Mouse (Mus musculus) kidney, postnatal 36 days (tissue): ENCODE data around the gene Tmco4.
"Not testable (repeated sequence)": the region's sequence is repeated elsewhere in the genome, so short reads cannot be mapped to it uniquely, and the experiment has no call there.

Source experiments
- DNase-seq, 2 experiments: peaks; one replicate each; pipeline ENCODE4 v3.0.0; 2021 to 2022; ENCODE audit warnings: mixed read lengths in 2 of 2

Tmco4 gene

GRCm38 (mm10) chr4:138974540-138974939 lies 1.9 kb downstream of the Tmco4 start:
- DNase-seq = not testable (repeated sequence)

DNA sequence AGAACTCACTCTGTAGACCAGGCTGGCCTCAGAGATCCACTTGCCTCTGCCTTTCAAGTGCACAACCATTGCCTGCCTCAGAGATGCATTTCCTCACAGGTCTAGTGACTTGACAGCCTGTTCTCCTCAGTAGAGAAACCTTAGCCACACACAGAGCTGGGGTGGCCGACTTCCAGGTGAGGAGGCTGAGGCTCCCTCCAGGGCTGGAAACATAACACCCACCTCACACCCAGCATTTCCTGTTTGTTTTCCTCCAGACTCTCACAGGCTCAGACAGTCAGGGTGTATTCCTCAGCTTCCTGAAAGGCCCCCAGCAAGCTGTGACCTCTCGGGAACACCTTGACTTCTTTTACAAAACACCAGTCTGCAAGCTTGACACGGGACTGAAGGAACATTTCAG lies 2.5 kb downstream of the Tmco4 start:
- peak in 1 of 2 experiments; percentile 49 for DNase-seq

GRCm38 (mm10) chr4:138976046-138976445 lies 3.4 kb downstream of the Tmco4 start:
- peak; percentile 81 to 90 for DNase-seq

DNA sequence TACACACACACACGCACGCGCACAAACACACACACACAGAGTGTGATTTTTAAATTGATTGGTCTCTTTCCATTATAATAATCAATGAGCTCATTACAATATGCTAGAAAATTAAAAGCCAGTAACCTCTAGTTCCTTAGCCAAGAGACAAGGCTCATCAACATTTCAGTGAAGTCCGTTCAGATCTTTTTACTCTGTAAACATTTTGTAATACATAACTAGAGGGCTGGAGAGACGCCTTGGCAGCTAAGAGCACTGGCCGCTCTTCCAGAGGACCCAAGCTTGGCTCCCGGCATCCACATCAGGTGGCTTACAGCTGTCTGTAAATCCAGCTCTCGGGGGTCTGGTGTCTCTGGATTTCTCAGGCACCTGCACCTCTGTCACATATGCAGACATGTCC lies 7.3 kb downstream of the Tmco4 start:
- no peak for DNase-seq

DNA sequence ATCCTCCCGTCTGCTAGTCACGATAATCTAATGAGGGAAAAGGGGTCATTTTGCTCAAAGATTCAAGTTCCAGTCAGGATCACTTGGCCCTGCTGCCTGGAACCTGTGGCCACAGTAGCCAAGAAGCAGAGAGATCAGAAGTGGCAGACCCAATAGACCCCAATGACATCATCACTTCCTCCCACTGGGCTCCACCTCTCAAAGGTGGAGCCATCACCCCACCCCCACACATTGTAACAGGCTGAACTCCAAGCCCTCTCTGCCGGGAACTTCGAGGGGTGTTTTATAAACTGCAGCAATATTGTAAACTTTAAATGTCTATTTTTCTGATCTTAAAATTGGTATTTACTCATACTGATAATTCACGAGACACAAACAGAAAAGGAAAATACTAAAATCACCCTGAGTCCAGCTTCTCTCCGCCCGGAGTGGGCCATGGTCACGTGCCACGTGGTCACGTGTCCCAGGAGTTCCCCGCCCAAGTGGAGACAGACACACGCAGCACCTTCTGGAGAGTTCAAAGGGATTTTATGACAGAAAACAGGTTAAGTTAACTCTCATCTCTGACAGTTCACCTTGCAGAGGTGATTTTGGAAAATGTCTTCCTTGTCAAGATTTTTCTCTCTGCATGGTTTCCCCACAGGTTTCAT lies 8.2 kb downstream of the Tmco4 start:
- DNase-seq = peak in 1 of 2 experiments; percentile 64

GRCm38 (mm10) chr4:138983422-138983821 lies 10.7 kb downstream of the Tmco4 start:
- DNase-seq = no peak

- no peak for DNase-seq
Observed at GRCm38 (mm10) chr4:138984744-138985143, 12.1 kb downstream of the Tmco4 start.

DNA sequence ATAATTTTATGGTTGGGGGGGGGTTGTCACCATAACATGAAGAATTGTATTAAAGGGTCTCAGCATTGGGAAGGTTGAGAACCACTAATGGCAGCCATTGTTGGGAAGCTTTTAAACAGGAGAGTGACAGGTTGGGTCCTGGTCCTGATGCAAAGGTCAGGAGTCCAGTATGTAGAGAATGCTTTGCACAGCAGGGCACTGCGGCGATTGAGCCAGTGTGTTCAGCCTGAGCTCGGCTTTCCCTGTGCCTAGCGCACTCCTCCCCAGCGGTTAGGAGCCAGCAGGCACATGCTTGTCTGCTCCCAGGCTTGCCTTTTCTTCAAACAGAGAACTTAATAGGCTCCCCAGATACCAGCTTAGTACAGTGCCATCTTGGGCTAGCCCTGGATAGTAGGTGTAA lies 13.6 kb downstream of the Tmco4 start:
- DNase-seq = no peak

DNA sequence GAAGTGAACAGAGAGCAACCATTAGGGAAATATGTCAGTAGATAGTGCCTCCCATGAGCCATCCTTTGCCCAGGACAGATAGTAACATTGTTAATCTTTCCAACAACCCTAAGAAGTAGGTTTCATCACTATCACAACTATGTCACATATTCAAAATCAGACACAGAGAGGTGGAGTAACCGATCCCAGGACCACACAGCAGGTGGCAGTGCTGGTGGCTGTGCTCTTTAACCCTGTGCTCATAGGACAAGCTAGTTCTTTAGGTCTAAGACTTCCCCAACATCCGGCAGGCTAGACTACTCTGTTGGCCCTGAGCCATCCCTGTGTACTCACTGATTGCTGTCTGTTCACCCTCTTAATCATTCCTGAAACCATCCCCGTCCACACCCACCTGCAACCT lies 21.7 kb downstream of the Tmco4 start:
- no peak for DNase-seq

DNA sequence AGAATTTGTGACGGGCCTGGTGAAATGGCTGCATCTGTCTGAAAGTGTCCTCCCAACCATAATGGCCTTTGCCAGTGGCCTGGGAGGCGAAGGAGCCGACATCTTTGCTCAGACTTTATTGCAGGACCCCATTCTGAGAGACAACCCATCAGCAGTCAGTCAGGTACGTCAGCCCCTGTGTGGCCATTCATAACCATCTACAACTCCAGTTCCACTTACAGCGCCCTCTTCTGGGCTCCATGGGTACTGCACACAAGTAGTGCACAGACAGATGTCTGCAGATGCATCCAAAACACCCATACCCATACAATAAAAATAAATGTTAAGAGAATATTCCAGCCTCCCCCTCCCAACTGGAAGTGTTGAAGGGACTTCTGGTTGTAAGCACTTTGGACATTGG lies 23.7 kb downstream of the Tmco4 start:
- peak in 1 of 2 experiments; percentile 52 for DNase-seq

DNA sequence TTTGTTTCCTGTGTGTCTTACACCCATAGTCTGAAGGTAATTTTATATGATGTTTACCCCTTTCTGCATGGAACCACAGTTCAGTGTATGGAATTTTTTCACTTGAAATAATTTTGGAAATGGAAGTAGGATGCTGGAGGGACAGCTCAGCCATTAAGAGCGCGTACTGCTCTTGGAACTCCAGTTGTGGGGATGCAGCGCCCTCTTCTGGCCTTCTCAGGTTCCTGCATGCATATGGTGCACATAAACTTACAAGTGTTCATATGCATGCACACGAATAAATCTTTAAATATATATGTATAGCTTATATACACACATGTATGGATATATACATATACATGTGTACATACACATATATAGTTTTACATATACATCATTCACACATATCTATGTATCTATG lies 24.4 kb downstream of the Tmco4 start:
- no peak for DNase-seq

DNA sequence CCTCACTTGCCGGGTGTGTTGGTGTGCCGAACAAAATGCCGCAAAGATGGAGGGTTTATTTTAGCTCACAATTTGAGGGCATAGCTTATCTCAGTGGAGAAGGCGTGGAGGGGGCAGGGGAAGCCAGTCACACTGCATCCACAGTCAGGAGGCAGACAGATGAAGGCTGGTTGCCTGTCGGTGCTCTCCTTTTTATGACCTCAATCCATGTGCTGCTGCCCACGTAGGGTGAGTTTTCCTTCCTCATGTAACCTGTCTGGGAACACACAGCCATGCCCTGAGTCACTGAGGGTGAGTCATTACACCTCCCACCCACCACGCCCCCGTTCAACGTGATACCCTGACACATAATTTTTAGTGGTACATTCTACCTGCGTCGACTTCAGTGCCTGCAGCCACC lies 25.9 kb downstream of the Tmco4 start:
- DNase-seq = no peak

GRCm38 (mm10) chr4:139001026-139001425 lies 28.3 kb downstream of the Tmco4 start:
- no peak for DNase-seq

GRCm38 (mm10) chr4:139001433-139001832 lies 28.7 kb downstream of the Tmco4 start:
- peak in 1 of 2 experiments; percentile 69 for DNase-seq

DNA sequence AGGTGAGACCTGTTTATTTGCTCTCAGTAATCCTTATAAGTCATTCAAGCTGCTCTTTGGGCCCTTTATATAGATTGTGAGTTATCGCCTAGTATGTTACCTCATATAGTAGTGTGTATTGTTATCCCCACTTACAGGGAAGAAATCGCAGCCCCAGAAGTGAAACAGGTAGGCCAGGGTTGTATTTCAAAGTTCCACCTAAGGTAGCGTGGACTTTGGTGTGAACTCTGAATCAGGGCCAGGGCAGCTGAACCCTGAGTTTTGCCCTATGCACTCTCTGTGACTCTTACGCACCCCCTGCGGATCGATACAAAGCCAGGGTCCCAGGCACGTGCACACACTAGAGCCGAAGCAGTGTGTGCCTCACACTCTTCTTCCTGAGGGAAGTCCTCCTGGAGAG lies 31.4 kb downstream of the Tmco4 start:
- DNase-seq = no peak

- no peak for DNase-seq
Observed at GRCm38 (mm10) chr4:139005214-139005613, 32.5 kb downstream of the Tmco4 start.

GRCm38 (mm10) chr4:139007353-139007752 lies 34.7 kb downstream of the Tmco4 start:
- no peak for DNase-seq

DNA sequence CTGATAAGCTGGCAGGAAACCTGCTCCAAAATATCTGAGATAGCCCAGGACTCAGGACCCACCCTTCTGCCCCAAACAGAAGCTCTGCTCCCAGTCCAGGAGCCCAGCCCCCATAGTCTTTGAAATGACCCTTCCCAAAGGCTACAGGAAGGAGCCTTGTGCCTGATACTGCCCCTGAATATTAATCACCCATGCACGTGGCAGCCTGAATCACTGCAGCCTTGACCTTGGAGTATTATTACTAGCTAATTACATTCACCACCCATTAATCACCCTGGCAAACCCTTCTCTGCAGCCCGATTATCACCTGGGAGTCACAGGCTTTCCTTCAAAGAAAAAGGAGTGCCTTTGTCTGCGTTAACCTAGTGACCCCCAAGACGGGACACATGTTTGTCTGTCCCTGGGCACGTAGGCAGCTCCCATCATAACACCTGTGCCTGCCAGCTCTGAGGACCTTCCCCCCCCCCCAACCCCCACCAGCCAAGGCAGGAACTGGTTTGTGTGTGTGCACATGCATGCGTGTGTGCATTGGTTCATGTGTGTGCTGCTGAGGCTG lies 35.4 kb downstream of the Tmco4 start:
- peak in 1 of 2 experiments; percentile 17 for DNase-seq

- DNase-seq = no peak
Observed at GRCm38 (mm10) chr4:139011201-139011702, 38.6 kb downstream of the Tmco4 start.

GRCm38 (mm10) chr4:139013281-139013680 lies 40.6 kb downstream of the Tmco4 start:
- DNase-seq = peak in 1 of 2 experiments; percentile 16

DNA sequence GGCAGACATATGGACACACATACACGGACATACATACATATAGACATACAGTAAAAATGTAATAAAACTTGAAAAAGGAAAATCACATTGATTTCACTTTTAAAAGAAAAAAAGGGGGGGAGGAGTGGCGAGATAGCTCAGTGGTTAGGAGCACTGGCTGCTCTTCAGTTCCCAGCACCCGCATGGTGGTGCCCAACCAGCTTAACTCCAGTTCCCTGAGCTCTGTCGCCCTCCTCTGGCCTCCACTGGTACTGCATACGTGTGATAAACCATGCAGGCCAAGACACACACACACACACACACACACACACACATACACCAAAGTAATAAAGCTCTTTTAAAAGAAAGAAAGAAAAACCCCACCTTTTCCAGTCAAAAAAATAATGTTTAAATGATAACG lies 42.1 kb downstream of the Tmco4 start:
- DNase-seq = peak in 1 of 2 experiments; percentile 33

DNA sequence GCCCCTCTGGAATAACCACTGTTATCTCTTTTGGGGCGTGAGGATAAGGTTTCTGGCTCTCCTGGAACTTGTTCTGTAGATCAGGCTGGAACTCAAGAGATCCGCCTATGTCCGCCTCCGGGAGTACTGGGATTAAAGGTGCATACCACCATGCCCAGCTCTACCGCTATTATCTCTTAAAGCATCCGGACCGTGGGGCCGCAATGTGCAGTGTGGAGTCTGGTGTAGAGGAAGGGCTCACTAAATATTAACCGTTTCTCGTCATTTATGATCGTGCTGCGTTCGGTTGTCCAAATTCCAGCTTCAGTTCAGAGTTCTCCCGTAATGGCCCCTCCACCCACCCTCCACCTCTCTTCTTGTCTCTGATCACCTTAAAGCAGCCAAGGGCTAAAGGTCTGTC lies 45.7 kb downstream of the Tmco4 start:
- DNase-seq = peak in 1 of 2 experiments; percentile 21

GRCm38 (mm10) chr4:139018976-139019375 lies 46.3 kb downstream of the Tmco4 start:
- DNase-seq = no peak

DNA sequence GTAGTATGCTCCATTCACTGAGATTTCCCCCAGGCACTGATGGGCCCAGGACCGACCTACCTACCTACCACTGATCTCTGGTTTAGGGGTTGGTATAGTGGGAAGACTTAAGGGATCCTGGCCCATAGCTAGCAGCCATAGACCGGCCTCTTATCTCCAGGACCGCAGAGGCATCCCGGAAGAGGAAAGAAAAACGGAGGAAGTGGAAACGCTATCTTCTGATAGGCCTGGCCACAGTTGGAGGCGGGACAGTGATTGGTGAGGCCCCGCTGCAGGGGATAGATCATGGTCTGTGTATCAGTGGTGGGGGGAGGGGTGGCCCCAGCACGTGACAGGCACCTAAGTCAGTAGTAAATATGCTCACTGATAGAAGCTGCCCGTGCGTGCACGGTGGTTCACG lies 46.7 kb downstream of the Tmco4 start:
- no peak for DNase-seq

DNA sequence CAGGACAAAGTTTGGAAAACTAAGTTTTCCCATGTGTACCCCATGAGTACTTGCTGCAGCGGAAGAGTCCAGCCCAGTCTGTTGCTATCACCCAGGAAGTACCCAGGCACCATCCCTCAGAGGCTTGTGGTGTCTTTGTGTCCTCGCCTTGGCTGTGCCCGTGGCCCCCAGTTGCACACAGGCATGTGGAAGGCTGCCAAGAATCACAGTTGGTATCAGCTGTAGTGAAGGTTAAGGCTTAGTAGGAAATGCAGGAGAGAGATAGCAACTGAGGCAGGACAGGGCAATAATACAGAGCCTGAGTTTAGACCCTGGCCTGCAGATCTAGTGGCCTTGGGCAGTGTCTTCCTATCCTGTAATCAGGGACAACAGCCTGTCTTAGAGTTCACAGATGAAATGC lies 47.7 kb downstream of the Tmco4 start:
- no peak for DNase-seq
